Mouse (Mus musculus) CH12.LX (cell line): ENCODE results near the gene Kalrn. TPM values are rescaled to one million over a fixed set of nuclear protein-coding genes. Genes with fewer than 3 reads are reported as not detected.
A peak's percentile ranks its signal among the peaks of the same experiment; 100 is the strongest.

Experiments used
- DNase-seq: peaks from one replicate; pipeline ENCODE4 v3.0.0-alpha.2; 2013; ENCODE audit errors: extremely low read depth
- H3K27ac ChIP-seq: 2 replicates; pipeline ENCODE4 v1.5.1; 2012; ENCODE audit warnings: low read depth, mild to moderate bottlenecking, control low read depth, moderate library complexity; ENCODE audit not compliant: insufficient read depth
- H3K27me3 ChIP-seq: replicated peaks from 2 replicates; pipeline ENCODE3; 2012; ENCODE audit warnings: inconsistent platforms
- H3K36me3 ChIP-seq, 2 experiments: replicated peaks in 1 of 2; 2 replicates each; pipeline versions ENCODE3 to v1.6.1; 2012; ENCODE audit warnings: inconsistent platforms in 1 of 2, low read length in 1 of 2, mild to moderate bottlenecking in 1 of 2, mixed read lengths in 1 of 2, moderate library complexity in 1 of 2; ENCODE audit not compliant: control insufficient read depth in 1 of 2, insufficient read depth in 1 of 2
- H3K4me1 ChIP-seq, 2 experiments: 2 replicates each; pipeline ENCODE4 v1.6.1; 2012; ENCODE audit warnings: inconsistent platforms in 1 of 2, moderate library complexity in 1 of 2; ENCODE audit not compliant: insufficient read depth in 2 of 2, control insufficient read depth in 1 of 2
- H3K4me2 ChIP-seq: 2 replicates; pipeline ENCODE4 v1.6.1; 2012; ENCODE audit warnings: low read depth, mild to moderate bottlenecking, control low read depth; ENCODE audit not compliant: poor library complexity, insufficient read depth, severe bottlenecking
- H3K4me3 ChIP-seq, 3 experiments: fragments of 150-350 bp in 1 of 3; sonication (generic) in 1 of 3; replicated peaks in 1 of 3; 2 replicates each; pipeline versions ENCODE3 to v1.5.1; 2011 to 2012; ENCODE audit warnings: low read depth in 2 of 3, low read length in 2 of 3, mild to moderate bottlenecking in 2 of 3, moderate library complexity in 2 of 3, control low read depth in 1 of 3, improper control_type of control experiment in 1 of 3, inconsistent platforms in 1 of 3, mixed read lengths in 1 of 3; ENCODE audit not compliant: poor library complexity in 1 of 3
- H3K79me2 ChIP-seq: replicated peaks from 2 replicates; pipeline ENCODE4 v1.6.1; 2012; ENCODE audit warnings: mild to moderate bottlenecking, moderate library complexity; ENCODE audit not compliant: control insufficient read depth, poor library complexity, insufficient read depth, severe bottlenecking; ENCODE audit errors: extremely low read depth
- H3K9ac ChIP-seq: 2 replicates; pipeline ENCODE4 v1.6.1; 2012; ENCODE audit warnings: low read depth, mild to moderate bottlenecking, control low read depth, moderate library complexity; ENCODE audit not compliant: insufficient read depth
- H3K9me3 ChIP-seq: replicated peaks from 2 replicates; pipeline ENCODE3; 2012; ENCODE audit warnings: low read length, inconsistent platforms, mixed read lengths
- CHD1 ChIP-seq: IDR thresholded peaks from 2 replicates; pipeline ENCODE4 v1.6.1; 2012; ENCODE audit warnings: low read depth, low read length, improper control_type of control experiment, inconsistent platforms
- E2F4 ChIP-seq: IDR thresholded peaks from 2 replicates; pipeline ENCODE4 v1.6.1; 2011; ENCODE audit warnings: low read depth, low read length, improper control_type of control experiment; ENCODE audit not compliant: insufficient replicate concordance
- HCFC1 ChIP-seq: IDR thresholded peaks from 2 replicates; pipeline ENCODE4 v1.6.1; 2012; ENCODE audit warnings: low read depth, mild to moderate bottlenecking, inconsistent platforms, low read length, improper control_type of control experiment
- IRF4 ChIP-seq: IDR thresholded peaks from 2 replicates; pipeline ENCODE4 v1.6.1; 2014; ENCODE audit warnings: low read depth, mild to moderate bottlenecking, inconsistent platforms, low read length, improper control_type of control experiment
- KAT2A ChIP-seq: IDR thresholded peaks from 2 replicates; pipeline ENCODE4 v1.6.1; 2012; ENCODE audit warnings: low read length, improper control_type of control experiment, inconsistent platforms; ENCODE audit not compliant: insufficient replicate concordance
- MEF2A ChIP-seq: IDR thresholded peaks from 2 replicates; pipeline ENCODE4 v1.6.1; 2014; ENCODE audit warnings: low read depth, mild to moderate bottlenecking, inconsistent platforms, low read length, improper control_type of control experiment, borderline replicate concordance
- MXI1 ChIP-seq: IDR thresholded peaks from 2 replicates; pipeline ENCODE4 v1.6.1; 2011; ENCODE audit warnings: mild to moderate bottlenecking, low read depth, low read length, improper control_type of control experiment
- NELFE ChIP-seq: IDR thresholded peaks from 2 replicates; pipeline ENCODE4 v1.6.1; 2011; ENCODE audit warnings: low read depth, low read length, improper control_type of control experiment
- NRF1 ChIP-seq: IDR thresholded peaks from 2 replicates; pipeline ENCODE4 v1.6.1; 2014; ENCODE audit warnings: low read depth, mild to moderate bottlenecking, inconsistent platforms, low read length, improper control_type of control experiment, moderate library complexity
- RAD21 ChIP-seq: IDR thresholded peaks from 2 replicates; pipeline ENCODE4 v1.6.1; 2011; ENCODE audit warnings: low read depth, mild to moderate bottlenecking, low read length, improper control_type of control experiment, moderate library complexity
- RCOR1 ChIP-seq: conservative IDR thresholded peaks from 2 replicates; pipeline ENCODE4 v1.6.1; 2012; ENCODE audit warnings: low read depth, mild to moderate bottlenecking, inconsistent platforms, low read length, improper control_type of control experiment
- TBP ChIP-seq: conservative IDR thresholded peaks from 2 replicates; pipeline ENCODE4 v1.6.1; 2011; ENCODE audit warnings: low read depth, low read length, improper control_type of control experiment
- ZNF384 ChIP-seq: IDR thresholded peaks from 2 replicates; pipeline ENCODE4 v1.6.1; 2012; ENCODE audit warnings: low read depth, low read length, improper control_type of control experiment, inconsistent platforms
- dilution Hi-C: fragments of 300-500 bp; cut with MboI; formaldehyde crosslinking; loops from 2 replicates; pipeline ENCODE4 v1.14.3; 2020; ENCODE audit warnings: low sequenced_read_pairs; ENCODE audit not compliant: extremely low pct_unique_long_range_greater_than_20kb, extremely low pct_ligation_motif_present
- in situ Hi-C: fragments of 300-500 bp; cut with MboI; formaldehyde crosslinking; loops from 3 replicates; pipeline ENCODE4 v1.14.3; 2019; ENCODE audit warnings: low sequenced_read_pairs, low pct_ligation_motif_present, low pct_unique_long_range_greater_than_20kb, mixed read lengths
- polyA plus RNA-seq: library from polyadenylated mRNA; unstranded; fragments of >175 nt; gene quantifications from 2 replicates; pipeline ENCODE4 v1.2.1, GENCODE M21; 2012; ENCODE audit warnings: low read depth; ENCODE audit not compliant: insufficient read length
- total RNA-seq, 2 experiments: library from RNA; depleted of rRNA; stranded (reverse); fragments of 300-350 nt in 1 of 2; fragments of >200 nt in 1 of 2; gene quantifications; 2 replicates each; pipeline ENCODE4 v1.2.3; 2012 to 2014

Gene Kalrn
- total and polyA plus RNA-seq, 3 experiments: 0.08 to 0.09 TPM; not detected in 1

DNA sequence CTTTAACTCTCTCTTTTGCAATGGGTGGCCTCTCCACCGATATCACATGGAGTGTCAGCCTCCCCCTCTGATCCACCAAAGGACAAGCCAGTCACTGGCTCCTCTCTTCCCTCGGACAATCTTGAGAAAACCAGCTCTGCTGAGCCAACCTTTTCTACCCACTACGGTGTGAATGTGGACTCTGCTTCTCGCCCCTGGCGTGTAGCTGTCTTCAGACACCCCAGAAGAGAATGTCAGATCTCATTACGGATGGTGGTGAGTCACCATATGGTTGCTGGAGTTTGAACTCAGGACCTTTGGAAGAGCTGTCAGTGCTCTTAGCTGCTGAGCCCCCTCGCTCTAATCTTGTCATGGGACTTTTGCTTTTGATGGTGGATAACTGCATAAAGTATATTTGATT is 452.0 kb downstream of the Kalrn start:
- in situ Hi-C loops: loop anchor here (10.0 kb wide), 1 partner anchor 164 kb away; no protein-coding TSS in a partner anchor
- Histone ChIP-seq H3K4me2 (peak overlapping the region; percentile 11; the same call in 1 of the 2 replicates), H3K4me1 (peaks cover 0 to 21% of the 10 kb centered on the region in 2 experiments; a peak in 2 of 4 replicates), H3K9ac (no peak overlapping the region), H3K9me3 (no peaks in the 10 kb centered on the region), H3K27ac (no peak overlapping the region), H3K79me2 (no peaks in the 10 kb centered on the region), H3K27me3 (peaks cover 64% of the 10 kb centered on the region), H3K36me3 (no peaks in the 10 kb centered on the region), H3K4me3 (no peak overlapping the region)
- DNase-seq: no peak
- TF ChIP-seq NRF1: no peak
- no peak for TF ChIP-seq NELFE
- TF ChIP-seq CHD1: no peak
- TF ChIP-seq MEF2A: no peak
- no peak for TF ChIP-seq ZNF384
- TF ChIP-seq KAT2A: no peak
- TF ChIP-seq HCFC1: no peak
- no peak for TF ChIP-seq E2F4
- TF ChIP-seq RAD21: no peak
- no peak for TF ChIP-seq IRF4
- no peak for TF ChIP-seq TBP
- TF ChIP-seq RCOR1: no peak
- dilution Hi-C loops: no loop called here

DNA sequence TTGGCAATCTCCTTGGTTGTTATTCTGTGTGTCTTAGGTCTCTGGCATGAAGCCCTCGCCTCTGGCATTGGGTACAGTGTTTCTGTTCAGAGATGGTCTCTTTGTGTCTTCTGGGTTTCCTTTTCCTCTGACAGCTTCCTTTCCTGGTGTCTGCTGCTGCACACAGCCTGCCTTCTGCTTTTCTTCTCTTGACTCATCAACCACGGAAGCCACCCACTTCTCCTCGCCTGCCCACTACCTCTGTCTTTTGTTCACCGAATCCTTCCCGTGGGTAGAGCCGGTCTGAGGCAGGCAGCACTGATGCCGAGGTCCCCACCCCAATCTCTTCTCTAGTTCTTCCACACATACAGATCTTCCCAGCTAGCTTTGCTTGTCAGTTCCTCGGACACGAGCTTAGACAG is 452.5 kb downstream of the Kalrn start:
- Histone ChIP-seq H3K4me2 (peak overlapping the region; percentile 11), H3K36me3 (no peaks in the 10 kb centered on the region), H3K27ac (no peak overlapping the region), H3K9ac (no peak overlapping the region), H3K4me1 (peaks cover 0 to 20% of the 10 kb centered on the region in 2 experiments; a peak in 2 of 4 replicates), H3K4me3 (no peak overlapping the region), H3K27me3 (peaks cover 66% of the 10 kb centered on the region), H3K79me2 (no peaks in the 10 kb centered on the region), H3K9me3 (no peaks in the 10 kb centered on the region)
- no peak for TF ChIP-seq E2F4
- no peak for TF ChIP-seq RAD21
- TF ChIP-seq IRF4: peak; percentile 22; the same call in 1 of the 2 replicates
- in situ Hi-C loops (loop anchor here (10.0 kb wide), 1 partner anchor 164 kb away; no protein-coding TSS in a partner anchor), dilution Hi-C loops (no loop called here)
- DNase-seq: peak; percentile 39

DNA sequence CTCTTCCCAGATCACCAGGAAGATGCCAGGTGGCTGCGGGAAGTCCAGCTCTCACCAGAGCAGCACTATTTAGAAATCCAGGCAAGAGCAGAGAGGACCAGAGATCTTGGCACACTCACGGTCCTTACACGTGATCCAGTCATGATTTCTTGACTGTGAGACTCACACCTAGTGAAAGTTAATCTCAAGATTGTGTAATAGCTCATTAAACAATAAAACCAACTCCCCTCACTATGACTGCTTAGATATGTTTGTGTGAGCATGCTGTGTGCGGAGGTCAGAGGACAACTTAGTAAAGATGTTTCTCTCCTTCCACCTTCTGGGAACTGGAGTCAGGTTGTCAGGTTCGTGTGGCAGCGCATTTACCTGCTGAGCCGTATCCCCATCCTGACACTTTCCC is 453.5 kb downstream of the Kalrn start:
- H3K27me3 ChIP-seq: peaks cover 69% of the 10 kb centered on the region

More for the DNA sequence above, 453.5 kb downstream of the Kalrn start:
- Histone ChIP-seq H3K79me2 (no peaks in the 10 kb centered on the region), H3K9ac (no peak overlapping the region), H3K36me3 (no peaks in the 10 kb centered on the region), H3K4me2 (no peak overlapping the region), H3K4me1 (peaks cover 0 to 13% of the 10 kb centered on the region in 2 experiments; a peak in 2 of 4 replicates), H3K4me3 (no peak overlapping the region), H3K9me3 (no peaks in the 10 kb centered on the region), H3K27ac (no peak overlapping the region)
- dilution Hi-C loops (no loop called here), in situ Hi-C loops (loop anchor here (5.0 to 10.0 kb wide), 2 partner anchors 133 to 165 kb away; no protein-coding TSS in a partner anchor)
- no peak for DNase-seq
- TF ChIP-seq MXI1: no peak
